Mouse (Mus musculus) hindbrain, embryonic 11.5 days (tissue): ENCODE data around the gene Mvb12a. TPM values are rescaled to one million over a fixed set of nuclear protein-coding genes. Genes with fewer than 3 reads are reported as not detected.
A peak's percentile ranks its signal among the peaks of the same experiment; 100 is the strongest.

Experiments
- ATAC-seq: fragments of 200-750 bp; cut with Nextera tagmentation; 2 replicates; pipeline ENCODE4 v1.8.0; 2017; ENCODE audit warnings: mild to moderate bottlenecking, moderate TSS enrichment, moderate library complexity; ENCODE audit not compliant: low FRiP score
- DNase-seq: peaks from one replicate; pipeline ENCODE4 v3.0.0-alpha.2; 2015; ENCODE audit warnings: low spot score
- H3K27ac ChIP-seq: fragments of 300-500 bp; sonication (generic); 2 replicates; pipeline ENCODE4 v1.5.1; 2014; ENCODE audit warnings: mild to moderate bottlenecking, low read depth, low read length
- H3K27me3 ChIP-seq: fragments of 300-500 bp; sonication (generic); 2 replicates; pipeline ENCODE4 v1.6.1; 2014; ENCODE audit warnings: mild to moderate bottlenecking, low read length, moderate library complexity, mixed read lengths; ENCODE audit not compliant: control insufficient read depth, insufficient read depth
- H3K36me3 ChIP-seq: fragments of 300-500 bp; sonication (generic); 2 replicates; pipeline ENCODE4 v1.6.1; 2014; ENCODE audit warnings: mild to moderate bottlenecking, low read length, moderate library complexity, mixed read lengths; ENCODE audit not compliant: control insufficient read depth, insufficient read depth
- H3K4me1 ChIP-seq: fragments of 300-500 bp; sonication (generic); replicated peaks from 2 replicates; pipeline ENCODE4 v1.6.1; 2014; ENCODE audit warnings: low read length, mixed read lengths; ENCODE audit not compliant: control insufficient read depth, insufficient read depth
- H3K4me2 ChIP-seq: fragments of 300-500 bp; sonication (generic); replicated peaks from 2 replicates; pipeline ENCODE4 v1.6.1; 2014; ENCODE audit warnings: mild to moderate bottlenecking, low read depth, low read length
- H3K4me3 ChIP-seq: fragments of 300-500 bp; sonication (generic); 2 replicates; pipeline ENCODE4 v1.5.1; 2014; ENCODE audit warnings: low read depth, low read length
- H3K9ac ChIP-seq: fragments of 300-500 bp; sonication (generic); 2 replicates; pipeline ENCODE4 v1.6.1; 2014; ENCODE audit warnings: low read depth, low read length
- H3K9me3 ChIP-seq: fragments of 300-500 bp; sonication (generic); 2 replicates; pipeline ENCODE4 v1.6.1; 2016; ENCODE audit warnings: low read length; ENCODE audit not compliant: control insufficient read depth
- WGBS: fragments of 180-500 bp; shearing (Covaris S2); extraction: QIAGEN DNeasy Blood & Tissue Kit; methylation state at CpG from one replicate; pipeline ENCODE4 v1.1.7; 2014; 5-methylcytosine and 5-hydroxymethylcytosine counted together
- polyA plus RNA-seq: library from polyadenylated mRNA; unstranded; fragments of >200 nt; fragmentation: Nextera tagmentation; extraction: Ambion mirVana; gene quantifications from 2 replicates; pipeline ENCODE4 v1.2.1, GENCODE M21; 2014

Gene Mvb12a
- polyA plus RNA-seq, 1 experiment from 2014 or later: 61.1 TPM

GRCm38 (mm10) chr8:71505326-71505725 lies 37.4 kb upstream of the Mvb12a start:
- ATAC-seq (no peak), DNase-seq (no peak)
- Histone ChIP-seq H3K4me2 (no peak overlapping the region), H3K4me3 (no peak overlapping the region), H3K9ac (no peak overlapping the region), H3K9me3 (no peaks in the 10 kb centered on the region), H3K36me3 (no peaks in the 10 kb centered on the region), H3K27ac (no peak overlapping the region), H3K4me1 (peaks cover 4% of the 10 kb centered on the region; the same call in 1 of the 2 replicates), H3K27me3 (peaks cover 43% of the 10 kb centered on the region)
- 92% methylated on average over 4 of the region's 4 CpGs for WGBS

- Histone ChIP-seq H3K36me3 (no peaks in the 10 kb centered on the region), H3K9me3 (no peaks in the 10 kb centered on the region), H3K4me3 (no peak overlapping the region), H3K27ac (no peak overlapping the region), H3K4me2 (no peak overlapping the region), H3K9ac (no peak overlapping the region), H3K4me1 (peaks cover 4% of the 10 kb centered on the region; the same call in 1 of the 2 replicates), H3K27me3 (peaks cover 43% of the 10 kb centered on the region)
- DNase-seq (no peak), ATAC-seq (no peak)
- WGBS: 84% methylated on average over 4 of the region's 4 CpGs
Measured at GRCm38 (mm10) chr8:71505979-71506378, 36.7 kb upstream of the Mvb12a start.

- Histone ChIP-seq H3K4me1 (peaks cover 4% of the 10 kb centered on the region; the same call in 1 of the 2 replicates), H3K36me3 (no peaks in the 10 kb centered on the region), H3K9me3 (no peaks in the 10 kb centered on the region), H3K27ac (no peak overlapping the region), H3K4me3 (peak overlapping the region; percentile 37), H3K4me2 (peak overlapping the region; percentile 58), H3K27me3 (peaks cover 43% of the 10 kb centered on the region), H3K9ac (no peak overlapping the region)
- DNase-seq (peak; percentile 90), ATAC-seq (peak; percentile 77)
- WGBS: under 1% methylated on average over 53 of the region's 61 CpGs
Measured at GRCm38 (mm10) chr8:71507589-71508104, 35.1 kb upstream of the Mvb12a start.

DNA sequence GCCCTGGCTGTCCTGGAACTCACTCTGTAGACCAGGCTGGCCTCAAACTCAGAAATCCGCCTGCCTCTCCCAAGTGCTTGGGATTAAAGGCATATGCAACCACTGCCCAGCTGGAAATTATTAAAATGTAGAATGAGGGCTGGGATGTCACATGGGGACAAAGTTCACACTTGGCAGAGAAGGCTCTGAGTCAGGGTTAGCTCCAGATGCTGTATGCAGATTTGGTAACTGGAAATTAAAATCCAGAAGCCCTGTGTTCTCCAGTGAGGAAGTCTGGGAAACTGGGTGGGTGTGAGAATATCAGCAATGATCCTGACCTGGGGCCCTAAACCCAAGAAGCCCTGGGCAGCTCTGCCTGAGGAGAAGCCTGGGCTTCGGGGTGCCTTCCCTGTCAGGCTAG lies 33.4 kb upstream of the Mvb12a start:
- peaks cover 43% of the 10 kb centered on the region for H3K27me3 ChIP-seq
- no peak for ATAC-seq
- WGBS: 84% methylated on average over 2 of the region's 2 CpGs

GRCm38 (mm10) chr8:71511644-71512043 lies 31.1 kb upstream of the Mvb12a start, which contains the start of gene Plvap:
Gene Plvap, minus strand, starts transcription at chr8:71511752.
- H3K27me3 ChIP-seq: peaks cover 32% of the 10 kb centered on the region
- no peak within 1 kb of the TSS for H3K4me3 ChIP-seq
- no peaks in the 10 kb centered on the region for H3K9me3 ChIP-seq
- 50% methylated on average over 14 of the region's 14 CpGs for WGBS
- H3K9ac ChIP-seq: no peak within 1 kb of the TSS
- no peaks in the 10 kb centered on the region for H3K36me3 ChIP-seq
- DNase-seq (no peak), ATAC-seq (no peak)
- H3K27ac ChIP-seq: no peak within 1 kb of the TSS
- H3K4me2 ChIP-seq: no peak within 1 kb of the TSS
- peaks cover 4% of the 10 kb centered on the region; the same call in 1 of the 2 replicates for H3K4me1 ChIP-seq

More for the DNA sequence above, 33.4 kb upstream of the Mvb12a start:
- Histone ChIP-seq H3K27ac (no peak overlapping the region), H3K9me3 (no peaks in the 10 kb centered on the region), H3K9ac (no peak overlapping the region), H3K4me2 (no peak overlapping the region), H3K36me3 (no peaks in the 10 kb centered on the region), H3K4me1 (peaks cover 4% of the 10 kb centered on the region; the same call in 1 of the 2 replicates), H3K4me3 (no peak overlapping the region)
- no peak for DNase-seq

DNA sequence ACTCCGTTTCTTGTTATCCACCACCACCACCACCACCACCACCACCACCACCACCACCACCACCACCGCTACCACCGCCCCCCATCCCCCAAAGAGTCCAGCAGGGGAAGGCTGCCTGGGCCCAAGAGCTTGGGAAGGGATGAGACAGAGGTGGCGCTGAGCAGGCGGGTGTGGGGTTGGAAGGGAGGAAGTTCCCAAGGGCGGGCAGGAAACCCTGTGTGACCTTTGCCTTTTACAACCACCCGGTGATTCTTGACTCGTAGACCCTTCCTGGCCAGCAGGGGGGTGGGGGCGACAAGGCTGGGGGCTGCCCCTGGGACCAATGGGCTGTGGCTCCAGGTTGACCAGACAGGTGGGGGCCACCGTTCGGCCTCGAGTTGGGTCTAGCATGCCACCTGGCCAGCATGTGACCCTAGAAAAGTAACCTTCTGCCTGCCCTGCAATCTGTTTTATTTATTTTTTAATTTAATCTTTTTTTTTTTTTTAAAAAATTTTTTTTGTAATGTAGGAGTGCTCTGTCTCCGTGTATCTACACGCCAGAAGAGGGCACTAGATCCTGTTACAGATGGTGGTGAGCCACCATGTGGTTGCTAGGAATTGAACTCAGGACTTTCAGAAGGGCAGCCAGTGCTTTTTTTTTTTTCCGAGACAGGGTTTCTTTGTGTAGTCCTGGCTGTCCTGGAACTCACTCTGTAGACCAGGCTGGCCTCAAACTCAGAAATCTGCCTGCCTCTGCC lies 29.5 kb upstream of the Mvb12a start:
- Histone ChIP-seq H3K9me3 (no peaks in the 10 kb centered on the region), H3K4me3 (no peak overlapping the region), H3K4me2 (no peak overlapping the region), H3K36me3 (no peaks in the 10 kb centered on the region), H3K9ac (no peak overlapping the region), H3K27ac (no peak overlapping the region), H3K27me3 (peaks cover 16% of the 10 kb centered on the region), H3K4me1 (peaks cover 5% of the 10 kb centered on the region; the same call in 1 of the 2 replicates)
- ATAC-seq (no peak), DNase-seq (no peak)
- WGBS: 72% methylated on average over 15 of the region's 15 CpGs

DNA sequence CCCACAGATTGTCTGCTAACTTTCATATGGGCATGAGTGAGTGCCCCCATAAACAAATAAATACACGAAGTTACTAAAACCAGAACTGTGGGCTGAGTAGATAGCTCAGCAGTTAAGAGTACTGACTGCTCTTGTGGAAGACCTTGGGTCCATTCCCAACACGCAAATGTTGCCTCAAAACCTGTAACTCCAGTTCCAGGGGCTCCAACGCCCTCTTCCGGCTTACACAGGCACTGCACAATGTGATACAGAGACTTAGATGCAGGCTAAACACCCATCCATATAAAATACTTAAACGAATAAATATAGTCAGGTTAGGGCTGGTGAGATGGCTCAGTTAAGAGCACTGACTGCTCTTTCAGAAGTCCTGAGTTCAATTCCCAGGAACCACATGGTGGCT lies 27.7 kb upstream of the Mvb12a start:
- Histone ChIP-seq H3K9me3 (no peaks in the 10 kb centered on the region), H3K4me1 (peaks cover 5% of the 10 kb centered on the region; the same call in 1 of the 2 replicates), H3K4me3 (no peak overlapping the region), H3K27ac (no peak overlapping the region), H3K4me2 (no peak overlapping the region), H3K36me3 (no peaks in the 10 kb centered on the region), H3K9ac (no peak overlapping the region), H3K27me3 (peaks cover 2% of the 10 kb centered on the region; the same call in 1 of the 2 replicates)
- 68% methylated on average over 5 of the region's 5 CpGs for WGBS
- DNase-seq (no peak), ATAC-seq (no peak)

DNA sequence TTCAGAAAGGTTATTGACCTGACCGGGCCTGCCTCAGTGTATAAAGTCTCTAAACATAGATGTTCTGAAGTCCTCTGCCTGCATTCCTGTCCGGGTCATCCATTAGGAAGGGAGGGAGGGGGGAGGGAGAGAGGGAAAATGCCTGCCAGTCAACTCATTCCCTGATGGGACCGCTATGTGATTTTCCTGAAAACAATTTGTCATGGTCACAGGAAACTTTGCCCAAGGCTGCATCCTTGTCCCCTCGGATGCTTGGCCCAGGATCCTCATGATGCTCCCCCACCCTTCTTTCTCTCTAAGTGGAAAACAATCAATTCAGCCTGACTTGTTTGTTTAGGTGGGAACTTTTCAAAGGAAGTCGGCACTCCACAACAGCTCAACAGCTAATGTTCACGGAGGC lies 25.9 kb upstream of the Mvb12a start:
- H3K9me3 ChIP-seq: no peaks in the 10 kb centered on the region
- H3K9ac ChIP-seq: no peak overlapping the region
- DNase-seq (peak; percentile 51), ATAC-seq (peak; percentile 25; the same call in 1 of the 2 replicates)
- H3K4me1 ChIP-seq: peaks cover 5% of the 10 kb centered on the region; the same call in 1 of the 2 replicates
- H3K4me2 ChIP-seq: no peak overlapping the region
- no peak overlapping the region for H3K4me3 ChIP-seq
- H3K27me3 ChIP-seq: no peaks in the 10 kb centered on the region
- 10% methylated on average over 6 of the region's 6 CpGs for WGBS
- H3K36me3 ChIP-seq: no peaks in the 10 kb centered on the region
- H3K27ac ChIP-seq: no peak overlapping the region
